Mouse (Mus musculus) myocyte (in vitro differentiated cells): ENCODE results near the gene Loxl4. TPM values are rescaled to one million over a fixed set of nuclear protein-coding genes. Genes with fewer than 3 reads are reported as not detected.
A peak's percentile ranks its signal among the peaks of the same experiment; 100 is the strongest.

Experiments used
- H3K27me3 ChIP-seq: one replicate; pipeline ENCODE4 v1.6.1; 2011; ENCODE audit not compliant: control insufficient read depth, insufficient read depth, insufficient read length
- H3K36me3 ChIP-seq: one replicate; pipeline ENCODE4 v1.6.1; 2011; ENCODE audit not compliant: control insufficient read depth, insufficient read depth
- H3K4me2 ChIP-seq: one replicate; pipeline ENCODE4 v1.6.1; 2011; ENCODE audit warnings: low read depth, control low read depth
- H3K4me3 ChIP-seq: one replicate; pipeline ENCODE4 v1.5.1; 2011; ENCODE audit warnings: mild to moderate bottlenecking, control low read depth, moderate library complexity
- H3K79me2 ChIP-seq: one replicate; pipeline ENCODE4 v1.6.1; 2011; ENCODE audit not compliant: control insufficient read depth, insufficient read depth
- H3ac ChIP-seq: one replicate; pipeline ENCODE4 v1.6.1; 2011; ENCODE audit not compliant: control insufficient read depth, insufficient read length
- CEBPB ChIP-seq: IDR thresholded peaks from 2 replicates; pipeline ENCODE4 v1.6.1; 2011; ENCODE audit warnings: mild to moderate bottlenecking, moderate library complexity; ENCODE audit not compliant: poor library complexity, insufficient read depth, severe bottlenecking
- E2F4 ChIP-seq: IDR thresholded peaks from one replicate; pipeline ENCODE4 v1.6.1; 2011; ENCODE audit warnings: mild to moderate bottlenecking, control low read depth, moderate library complexity; ENCODE audit not compliant: insufficient read depth
- MAX ChIP-seq: IDR thresholded peaks from one replicate; pipeline ENCODE4 v1.6.1; 2011; ENCODE audit warnings: low read depth, mild to moderate bottlenecking, control low read depth
- MYOD1 ChIP-seq, 3 experiments: IDR thresholded peaks; one replicate each; pipeline ENCODE4 v1.6.1; 2011; ENCODE audit warnings: control low read depth in 2 of 3, low read depth in 2 of 3, mild to moderate bottlenecking in 2 of 3, moderate library complexity in 1 of 3; ENCODE audit not compliant: insufficient read length in 2 of 3, control insufficient read depth in 1 of 3
- MYOG ChIP-seq, 3 experiments: IDR thresholded peaks; one replicate each; pipeline ENCODE4 v1.6.1; 2011; ENCODE audit warnings: control low read depth in 2 of 3, low read depth in 2 of 3, mild to moderate bottlenecking in 2 of 3; ENCODE audit not compliant: insufficient read length in 2 of 3, control insufficient read depth in 1 of 3, insufficient read depth in 1 of 3
- POLR2A ChIP-seq: IDR thresholded peaks from one replicate; pipeline ENCODE4 v1.6.1; 2011; ENCODE audit warnings: low read depth, mild to moderate bottlenecking, control low read depth, moderate library complexity; ENCODE audit not compliant: insufficient read length
- POLR2AphosphoS2 ChIP-seq: IDR thresholded peaks from one replicate; pipeline ENCODE4 v1.6.1; 2011; ENCODE audit warnings: low read depth, control low read depth; ENCODE audit not compliant: insufficient read length
- REST ChIP-seq: IDR thresholded peaks from one replicate; pipeline ENCODE4 v1.6.1; 2011; ENCODE audit warnings: mild to moderate bottlenecking, control low read depth, moderate library complexity; ENCODE audit not compliant: insufficient read depth, insufficient read length
- SRF ChIP-seq: IDR thresholded peaks from one replicate; pipeline ENCODE4 v1.6.1; 2011; ENCODE audit warnings: low read depth; ENCODE audit not compliant: control insufficient read depth, insufficient read length
- TCF12 ChIP-seq: IDR thresholded peaks from one replicate; pipeline ENCODE4 v1.6.1; 2011; ENCODE audit warnings: mild to moderate bottlenecking, control low read depth; ENCODE audit not compliant: poor library complexity, insufficient read depth, severe bottlenecking
- TCF3 ChIP-seq: IDR thresholded peaks from one replicate; pipeline ENCODE4 v1.6.1; 2011; ENCODE audit warnings: low read depth, control low read depth; ENCODE audit not compliant: insufficient read length
- USF1 ChIP-seq: IDR thresholded peaks from one replicate; pipeline ENCODE4 v1.6.1; 2011; ENCODE audit warnings: low read depth, mild to moderate bottlenecking, control low read depth, moderate library complexity
- polyA plus RNA-seq: library from polyadenylated mRNA; unstranded; fragments of >200 nt; fragmentation: generic; extraction: Trizol; gene quantifications from one replicate; pipeline ENCODE4 v1.2.1, GENCODE M21; 2012; ENCODE audit warnings: missing spikeins

Gene Loxl4
- polyA plus RNA-seq, 1 experiment, result 4.9 TPM

- Histone ChIP-seq H3K4me2 (peak overlapping the region; percentile 62), H3K36me3 (no peaks in the 10 kb centered on the region), H3K79me2 (no peaks in the 10 kb centered on the region), H3ac (no peak overlapping the region), H3K27me3 (no peaks in the 10 kb centered on the region), H3K4me3 (no peak overlapping the region)
- 0 out of 2 replicates have a peak, but pooled peaks have one; percentile 16 for TF ChIP-seq CEBPB
- TF ChIP-seq REST, result no peak
- TF ChIP-seq TCF12, result no peak
- no peak for TF ChIP-seq MYOG (IDR thresholded peaks at IDR 0.05; ENCODE audit: control insufficient read depth in 1 of 3, insufficient read depth in 1 of 3, insufficient read length in 2 of 3, low read depth in 2 of 3)
- TF ChIP-seq POLR2AphosphoS2, result no peak
- peak in 2 of 3 experiments; percentile 37 to 38 for TF ChIP-seq MYOD1 (IDR thresholded peaks at IDR 0.05; ENCODE audit: control insufficient read depth in 1 of 3, insufficient read length in 2 of 3, low read depth in 2 of 3)
- TF ChIP-seq USF1, result no peak
These were observed 18.9 kb upstream of the Loxl4 start for GRCm38 (mm10) chr19:42631541-42631961.

GRCm38 (mm10) chr19:42628068-42628467, 15.5 kb upstream of the Loxl4 start:
- Histone ChIP-seq H3K79me2 (no peaks in the 10 kb centered on the region), H3K4me3 (no peak overlapping the region), H3K36me3 (no peaks in the 10 kb centered on the region), H3ac (no peak overlapping the region), H3K27me3 (no peaks in the 10 kb centered on the region), H3K4me2 (no peak overlapping the region)
- TF ChIP-seq TCF3 (no peak), MYOG (IDR thresholded peaks at IDR 0.05; ENCODE audit: control insufficient read depth in 1 of 3, insufficient read depth in 1 of 3, insufficient read length in 2 of 3, low read depth in 2 of 3) (no peak), USF1 (no peak), REST (no peak), POLR2AphosphoS2 (no peak), POLR2A (no peak)

- H3K36me3 ChIP-seq, result no peaks in the 10 kb centered on the region
- peak overlapping the region; percentile 92 for H3K4me2 ChIP-seq
- peaks cover 4% of the 10 kb centered on the region for H3K27me3 ChIP-seq
- no peak overlapping the region for H3ac ChIP-seq
- TF ChIP-seq TCF3 (no peak), REST (no peak), MYOD1 (IDR thresholded peaks at IDR 0.05; ENCODE audit: control insufficient read depth in 1 of 3, insufficient read length in 2 of 3, low read depth in 2 of 3) (no peak), E2F4 (no peak), SRF (no peak), MYOG (IDR thresholded peaks at IDR 0.05; ENCODE audit: control insufficient read depth in 1 of 3, insufficient read depth in 1 of 3, insufficient read length in 2 of 3, low read depth in 2 of 3) (no peak), MAX (no peak), USF1 (no peak), TCF12 (no peak), CEBPB (no peak), POLR2A (no peak)
- H3K79me2 ChIP-seq, result no peaks in the 10 kb centered on the region
- peak overlapping the region; percentile 21 for H3K4me3 ChIP-seq
These were observed 1.1 kb upstream of the Loxl4 start for GRCm38 (mm10) chr19:42613647-42614225.

GRCm38 (mm10) chr19:42613116-42613515, 503 bp upstream of the Loxl4 start:
- peak overlapping the region; percentile 92 for H3K4me2 ChIP-seq
- no peak overlapping the region for H3ac ChIP-seq
- H3K4me3 ChIP-seq, result peak overlapping the region; percentile 21
- H3K79me2 ChIP-seq, result no peaks in the 10 kb centered on the region
- TF ChIP-seq TCF12, result no peak
- no peak for TF ChIP-seq MYOG (IDR thresholded peaks at IDR 0.05; ENCODE audit: control insufficient read depth in 1 of 3, insufficient read depth in 1 of 3, insufficient read length in 2 of 3, low read depth in 2 of 3)
- TF ChIP-seq TCF3, result no peak
- TF ChIP-seq SRF, result no peak
- no peak for TF ChIP-seq MAX
- no peak for TF ChIP-seq E2F4
- no peaks in the 10 kb centered on the region for H3K36me3 ChIP-seq
- peaks cover 4% of the 10 kb centered on the region for H3K27me3 ChIP-seq

GRCm38 (mm10) chr19:42611746-42612145, 867 bp downstream of the Loxl4 start:
- Histone ChIP-seq H3K4me2 (no peak overlapping the region), H3K27me3 (no peaks in the 10 kb centered on the region), H3ac (no peak overlapping the region), H3K79me2 (no peaks in the 10 kb centered on the region), H3K4me3 (peak overlapping the region; percentile 21), H3K36me3 (no peaks in the 10 kb centered on the region)
- TF ChIP-seq TCF3, result no peak
- no peak for TF ChIP-seq REST
- no peak for TF ChIP-seq E2F4
